Mouse (Mus musculus): Measurements from ENCODE around the gene Ulk1. TPM values are rescaled to one million over a fixed set of nuclear protein-coding genes. Genes with fewer than 3 reads are reported as not detected.
A peak's percentile ranks its signal among the peaks of the same experiment; 100 is the strongest.
"Not testable (repeated sequence)": the region's sequence is repeated elsewhere in the genome, so short reads cannot be mapped to it uniquely, and the experiment has no call there.

Ulk1 gene
- total RNA-seq, 1 experiment: 82.7 TPM

DNA sequence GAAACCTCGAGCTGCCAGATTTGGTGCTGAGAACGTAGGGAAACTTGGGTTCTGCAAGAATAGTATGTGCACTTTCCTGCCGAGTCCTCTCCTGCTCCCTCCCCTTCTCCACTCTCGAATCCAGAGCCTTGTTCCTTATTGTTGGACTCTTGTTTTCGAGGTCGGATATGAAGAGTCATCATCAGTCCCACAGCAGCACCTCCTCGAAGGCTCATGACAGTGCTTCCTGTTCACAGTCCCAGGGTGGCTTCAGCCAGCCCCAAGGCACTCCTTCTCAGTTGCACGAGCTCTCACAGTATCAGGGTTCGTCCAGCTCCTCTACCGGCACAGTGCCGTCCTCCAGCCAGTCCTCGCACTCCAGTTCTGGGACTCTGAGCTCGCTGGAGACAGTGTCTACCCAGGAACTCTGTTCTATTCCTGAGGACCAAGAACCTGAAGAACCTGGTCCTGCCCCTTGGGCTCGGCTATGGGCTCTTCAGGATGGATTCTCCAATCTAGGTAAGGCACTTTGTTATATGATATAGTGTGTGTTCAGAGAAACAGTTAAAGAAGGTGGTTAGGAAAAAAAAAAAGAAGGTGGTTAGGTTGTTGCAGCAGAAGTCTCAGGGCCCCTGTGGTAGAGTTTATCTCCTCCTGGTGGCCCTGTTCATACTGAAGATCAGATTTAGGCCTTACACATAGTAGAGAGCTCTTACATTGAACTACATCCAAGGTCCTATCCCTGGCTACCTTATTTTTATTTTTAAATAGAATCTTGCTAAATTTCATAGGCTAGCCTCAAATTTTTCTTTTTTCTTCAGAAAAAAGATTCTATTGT, 31.4 kb upstream of the Ulk1 start:
- Histone ChIP-seq H3K9ac (ENCODE audit: insufficient read depth, low read depth, low read length, poor library complexity, severe bottlenecking) (peak overlapping the region; percentile 64; the same call in 1 of the 2 replicates), H3K4me1 (ENCODE audit: control insufficient read depth in 2 of 2, insufficient read depth in 2 of 2, low read length in 2 of 2, poor library complexity in 1 of 2) (peaks cover 0 to 4% of the 10 kb centered on the region in 2 experiments; a peak in 1 of 4 replicates), H3K9me3 (ENCODE audit: control insufficient read depth, insufficient read depth, low read depth, low read length) (no peaks in the 10 kb centered on the region), H3K4me3 (ENCODE audit: insufficient read depth in 1 of 2, low read depth in 1 of 2, low read length in 2 of 2, poor library complexity in 1 of 2, severe bottlenecking in 1 of 2) (peak overlapping the region; percentile 87 to 93), H3K27ac (ENCODE audit: insufficient read depth, low read depth, low read length, poor library complexity, severe bottlenecking) (no peak overlapping the region), H3K36me3 (ENCODE audit: control insufficient read depth, insufficient read depth, low read length, poor library complexity, severe bottlenecking) (peaks cover 17% of the 10 kb centered on the region)
- TF ChIP-seq CHD2 (IDR thresholded peaks at IDR 0.05; ENCODE audit: low read depth, low read length) (no peak), ZNF384 (IDR thresholded peaks at IDR 0.05; ENCODE audit: low read depth, low read length) (no peak), HCFC1 (IDR thresholded peaks at IDR 0.05; ENCODE audit: borderline replicate concordance, insufficient read depth, low read length) (no peak), ZC3H11A (IDR thresholded peaks at IDR 0.05; ENCODE audit: borderline replicate concordance, low read depth, low read length) (no peak), MAFK (IDR thresholded peaks at IDR 0.05; ENCODE audit: insufficient read depth, low read depth, low read length) (no peak)
- in situ Hi-C loops (cut with MboI; ENCODE audit: low sequenced_read_pairs in 2 of 2, unreplicated experiment in 2 of 2): no loop called here
- no peak for DNase-seq (ENCODE audit: low read depth, low spot score)

DNA sequence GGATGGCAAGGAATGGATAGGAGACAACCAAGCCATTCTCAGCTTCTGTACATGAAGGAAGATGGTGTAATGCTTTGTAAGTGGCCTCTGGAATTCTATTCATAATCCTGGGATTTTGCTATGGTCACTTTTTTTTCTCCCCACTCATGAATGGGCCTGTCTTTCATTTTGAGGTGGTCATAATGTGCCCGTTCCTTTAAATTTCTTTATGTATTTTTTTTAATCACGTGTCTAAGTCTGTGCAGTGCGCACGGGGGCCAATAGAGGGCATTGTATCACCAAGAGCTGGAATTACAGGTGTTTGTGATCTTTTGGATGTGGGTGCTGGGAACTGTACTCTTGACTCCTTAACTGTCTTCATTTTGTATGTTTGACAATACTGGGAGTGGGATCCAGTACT, 30.6 kb upstream of the Ulk1 start:
- DNase-seq (ENCODE audit: low read depth, low spot score): peak; percentile 75
- H3K9me3 ChIP-seq (ENCODE audit: control insufficient read depth, insufficient read depth, low read depth, low read length): no peaks in the 10 kb centered on the region
- peak overlapping the region; percentile 49 for H3K27ac ChIP-seq (ENCODE audit: insufficient read depth, low read depth, low read length, poor library complexity, severe bottlenecking)
- peak; percentile 32; the same call in 1 of the 2 replicates for TF ChIP-seq ZNF384 (IDR thresholded peaks at IDR 0.05; ENCODE audit: low read depth, low read length)
- no peak for TF ChIP-seq ZC3H11A (IDR thresholded peaks at IDR 0.05; ENCODE audit: borderline replicate concordance, low read depth, low read length)
- TF ChIP-seq HCFC1 (IDR thresholded peaks at IDR 0.05; ENCODE audit: borderline replicate concordance, insufficient read depth, low read length): 0 out of 2 replicates have a peak, but pooled peaks have one; percentile 15
- TF ChIP-seq MAFK (IDR thresholded peaks at IDR 0.05; ENCODE audit: insufficient read depth, low read depth, low read length): no peak
- in situ Hi-C loops (cut with MboI; ENCODE audit: low sequenced_read_pairs in 2 of 2, unreplicated experiment in 2 of 2): no loop called here
- peak overlapping the region; percentile 84 for H3K9ac ChIP-seq (ENCODE audit: insufficient read depth, low read depth, low read length, poor library complexity, severe bottlenecking)
- peak overlapping the region; percentile 87 to 93 for H3K4me3 ChIP-seq (ENCODE audit: insufficient read depth in 1 of 2, low read depth in 1 of 2, low read length in 2 of 2, poor library complexity in 1 of 2, severe bottlenecking in 1 of 2)
- peaks cover 0 to 6% of the 10 kb centered on the region in 2 experiments; a peak in 1 of 4 replicates for H3K4me1 ChIP-seq (ENCODE audit: control insufficient read depth in 2 of 2, insufficient read depth in 2 of 2, low read length in 2 of 2, poor library complexity in 1 of 2)
- H3K36me3 ChIP-seq (ENCODE audit: control insufficient read depth, insufficient read depth, low read length, poor library complexity, severe bottlenecking): peaks cover 17% of the 10 kb centered on the region

DNA sequence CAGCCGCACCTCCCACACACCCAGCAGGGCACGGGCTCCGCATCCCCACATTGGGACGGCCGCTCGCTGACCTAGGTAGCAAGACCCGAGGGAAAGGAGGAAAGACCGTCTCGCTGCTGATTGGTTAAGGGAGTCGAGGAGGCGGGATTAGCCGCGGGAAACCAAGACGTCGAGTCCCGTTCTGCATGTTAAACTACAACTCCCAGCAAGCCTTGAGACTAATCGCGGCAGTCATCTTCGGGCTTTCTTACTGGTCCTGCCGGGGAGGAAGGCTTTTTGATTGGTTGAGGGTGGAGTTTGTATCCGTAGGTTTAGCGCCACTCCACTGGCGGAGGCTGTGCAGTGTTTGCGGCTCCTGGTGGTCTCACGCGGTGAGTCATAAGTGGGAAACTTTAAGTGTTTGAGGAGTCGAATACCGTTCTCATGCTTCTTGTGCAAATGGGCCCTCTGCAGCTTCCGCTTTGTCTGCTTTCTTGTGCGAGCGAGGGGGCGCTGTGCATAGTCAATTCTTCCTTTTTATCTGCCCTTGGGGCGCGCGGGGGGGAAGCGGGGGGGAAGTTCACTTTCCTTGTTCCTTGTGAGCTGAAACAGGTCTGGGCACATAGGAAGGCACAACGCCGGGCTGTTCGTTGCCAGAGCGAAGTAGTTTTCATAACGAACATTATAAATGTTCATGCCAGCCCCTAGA, 29.9 kb upstream of the Ulk1 start, which contains the start of the genes Hscb and Chek2:
Hscb (minus strand) TSS at position 100 of the 688 bp plus-strand sequence.
Chek2 (plus strand) TSS at position 302 of the 688 bp plus-strand sequence.
- Histone ChIP-seq H3K4me1 (ENCODE audit: control insufficient read depth in 2 of 2, insufficient read depth in 2 of 2, low read length in 2 of 2, poor library complexity in 1 of 2) (peaks cover 0 to 6% of the 10 kb centered on the region in 2 experiments; a peak in 1 of 4 replicates), H3K36me3 (ENCODE audit: control insufficient read depth, insufficient read depth, low read length, poor library complexity, severe bottlenecking) (peaks cover 17% of the 10 kb centered on the region), H3K9ac (ENCODE audit: insufficient read depth, low read depth, low read length, poor library complexity, severe bottlenecking) (peak within 1 kb of the TSS; percentile 95), H3K27ac (ENCODE audit: insufficient read depth, low read depth, low read length, poor library complexity, severe bottlenecking) (peak within 1 kb of the TSS; percentile 65), H3K9me3 (ENCODE audit: control insufficient read depth, insufficient read depth, low read depth, low read length) (no peaks in the 10 kb centered on the region), H3K4me3 (ENCODE audit: insufficient read depth in 1 of 2, low read depth in 1 of 2, low read length in 2 of 2, poor library complexity in 1 of 2, severe bottlenecking in 1 of 2) (peak within 1 kb of the TSS; percentile 87 to 98)
- DNase-seq (ENCODE audit: low read depth, low spot score): peak; percentile 99
- in situ Hi-C loops (cut with MboI; ENCODE audit: low sequenced_read_pairs in 2 of 2, unreplicated experiment in 2 of 2): no loop called here
- TF ChIP-seq MAFK (IDR thresholded peaks at IDR 0.05; ENCODE audit: insufficient read depth, low read depth, low read length): no peak
- peak; percentile 98 for TF ChIP-seq HCFC1 (IDR thresholded peaks at IDR 0.05; ENCODE audit: borderline replicate concordance, insufficient read depth, low read length)
- peak; percentile 85 for TF ChIP-seq CHD2 (IDR thresholded peaks at IDR 0.05; ENCODE audit: low read depth, low read length)

DNA sequence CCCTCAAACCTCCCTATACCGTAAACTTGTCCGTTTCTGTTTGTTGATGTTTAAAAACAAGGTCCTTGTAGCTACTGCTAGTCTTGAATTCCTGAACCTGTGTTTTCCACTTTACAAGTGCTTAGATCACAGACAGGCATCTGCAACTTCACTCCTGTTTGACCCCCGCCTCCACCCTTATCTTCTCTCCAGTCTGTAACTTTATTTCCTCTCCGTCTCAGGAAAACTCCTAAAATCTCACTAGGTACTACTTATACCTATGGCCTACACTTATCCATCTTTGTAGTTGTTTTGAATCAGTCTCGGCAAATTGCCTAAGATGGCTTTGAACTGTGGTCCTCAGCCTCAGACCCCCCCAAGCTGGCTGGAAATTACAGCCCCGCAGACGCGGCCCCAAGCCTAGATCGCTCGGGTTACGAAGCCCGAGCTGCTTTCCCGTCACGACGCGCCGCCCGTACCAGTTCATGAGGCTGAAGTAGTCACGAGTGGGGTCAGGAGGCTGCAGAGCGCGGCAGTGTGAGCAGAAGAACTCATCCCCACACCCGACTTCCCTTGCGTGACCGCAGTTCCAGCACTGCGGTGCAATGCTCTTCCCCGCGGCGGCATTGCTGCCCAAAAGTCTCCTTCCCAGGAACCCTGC, 29.3 kb upstream of the Ulk1 start:
- in situ Hi-C loops (cut with MboI; ENCODE audit: low sequenced_read_pairs in 2 of 2, unreplicated experiment in 2 of 2): no loop called here
- H3K9ac ChIP-seq (ENCODE audit: insufficient read depth, low read depth, low read length, poor library complexity, severe bottlenecking): peak overlapping the region; percentile 95
- peak overlapping the region; percentile 65 for H3K27ac ChIP-seq (ENCODE audit: insufficient read depth, low read depth, low read length, poor library complexity, severe bottlenecking)
- H3K9me3 ChIP-seq (ENCODE audit: control insufficient read depth, insufficient read depth, low read depth, low read length): no peaks in the 10 kb centered on the region
- peaks cover 17% of the 10 kb centered on the region for H3K36me3 ChIP-seq (ENCODE audit: control insufficient read depth, insufficient read depth, low read length, poor library complexity, severe bottlenecking)
- peaks cover 0 to 6% of the 10 kb centered on the region in 2 experiments; a peak in 1 of 4 replicates for H3K4me1 ChIP-seq (ENCODE audit: control insufficient read depth in 2 of 2, insufficient read depth in 2 of 2, low read length in 2 of 2, poor library complexity in 1 of 2)
- no peak for TF ChIP-seq MAFK (IDR thresholded peaks at IDR 0.05; ENCODE audit: insufficient read depth, low read depth, low read length)
- no peak for TF ChIP-seq HCFC1 (IDR thresholded peaks at IDR 0.05; ENCODE audit: borderline replicate concordance, insufficient read depth, low read length)
- TF ChIP-seq CHD2 (IDR thresholded peaks at IDR 0.05; ENCODE audit: low read depth, low read length): no peak
- no peak for TF ChIP-seq ZNF384 (IDR thresholded peaks at IDR 0.05; ENCODE audit: low read depth, low read length)
- TF ChIP-seq ZC3H11A (IDR thresholded peaks at IDR 0.05; ENCODE audit: borderline replicate concordance, low read depth, low read length): no peak
- H3K4me3 ChIP-seq (ENCODE audit: insufficient read depth in 1 of 2, low read depth in 1 of 2, low read length in 2 of 2, poor library complexity in 1 of 2, severe bottlenecking in 1 of 2): peak overlapping the region; percentile 87 to 98
- no peak for DNase-seq (ENCODE audit: low read depth, low spot score)

DNA sequence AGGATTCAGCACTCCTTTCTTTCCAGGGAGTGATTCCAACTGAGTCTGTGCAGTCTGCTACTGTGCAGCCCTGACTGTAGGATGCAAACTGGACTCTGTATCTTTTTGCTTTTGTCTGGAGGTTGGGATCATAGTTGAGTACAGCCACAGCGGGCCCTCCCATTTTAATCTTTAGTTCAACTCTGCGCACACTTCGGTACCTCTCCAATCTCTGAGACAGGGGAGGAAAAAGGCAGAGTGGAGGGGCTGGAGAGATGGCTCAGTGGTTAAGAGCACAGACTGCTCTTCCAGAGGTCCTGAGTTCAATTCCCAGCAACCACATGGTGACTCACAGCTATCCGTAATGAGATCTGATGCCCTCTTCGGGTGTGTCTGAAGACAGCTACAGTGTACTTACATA, 28.1 kb upstream of the Ulk1 start:
- H3K4me3 ChIP-seq (ENCODE audit: insufficient read depth in 1 of 2, low read depth in 1 of 2, low read length in 2 of 2, poor library complexity in 1 of 2, severe bottlenecking in 1 of 2); H3K4me1 ChIP-seq (ENCODE audit: control insufficient read depth in 2 of 2, insufficient read depth in 2 of 2, low read length in 2 of 2, poor library complexity in 1 of 2); DNase-seq (ENCODE audit: low read depth, low spot score); H3K27ac ChIP-seq (ENCODE audit: insufficient read depth, low read depth, low read length, poor library complexity, severe bottlenecking); in situ Hi-C loops (cut with MboI; ENCODE audit: low sequenced_read_pairs in 2 of 2, unreplicated experiment in 2 of 2); H3K9ac ChIP-seq (ENCODE audit: insufficient read depth, low read depth, low read length, poor library complexity, severe bottlenecking); H3K9me3 ChIP-seq (ENCODE audit: control insufficient read depth, insufficient read depth, low read depth, low read length): not testable (repeated sequence)
- peaks cover 14% of the 10 kb centered on the region for H3K36me3 ChIP-seq (ENCODE audit: control insufficient read depth, insufficient read depth, low read length, poor library complexity, severe bottlenecking)

Measured in ES-E14 (cell line).